Mouse (Mus musculus): ENCODE results near the gene Dnaic1. TPM values are rescaled to one million over a fixed set of nuclear protein-coding genes. Genes with fewer than 3 reads are reported as not detected.

Dnaic1 gene
- polyA plus RNA-seq, 1 experiment from 2014 or later, result 2.0 TPM

Other genes with a start within 250 kb of the Dnaic1 start
- gene Ubap1, start 220.8 kb upstream of the Dnaic1 start, polyA plus RNA-seq (2015; fragmentation: Nextera tagmentation; extraction: Ambion mirVana), result 69.2 and 73.5 TPM in 2 replicates
- gene Kif24, start 104.9 kb upstream of the Dnaic1 start, polyA plus RNA-seq (2015; fragmentation: Nextera tagmentation; extraction: Ambion mirVana), result 5.1 and 5.5 TPM in 2 replicates
- 66.8 and 69.5 TPM in 2 replicates for gene Nudt2, start 104.6 kb upstream of the Dnaic1 start, polyA plus RNA-seq (2015; fragmentation: Nextera tagmentation; extraction: Ambion mirVana)
- gene AI464131, start 66.7 kb upstream of the Dnaic1 start, polyA plus RNA-seq (2015; fragmentation: Nextera tagmentation; extraction: Ambion mirVana), result 2.8 and 3.1 TPM in 2 replicates
- gene 1110017D15Rik, start 52.4 kb upstream of the Dnaic1 start, polyA plus RNA-seq (2015; fragmentation: Nextera tagmentation; extraction: Ambion mirVana), result 9.4 and 15.7 TPM in 2 replicates
- gene Fam219a, start 237 bp upstream of the Dnaic1 start, polyA plus RNA-seq (2015; fragmentation: Nextera tagmentation; extraction: Ambion mirVana), result 14.3 and 14.7 TPM in 2 replicates
- 58.3 and 66.4 TPM in 2 replicates for gene Enho, start 70.5 kb downstream of the Dnaic1 start, polyA plus RNA-seq (2015; fragmentation: Nextera tagmentation; extraction: Ambion mirVana)
- 15.8 and 16.6 TPM in 2 replicates for gene Cntfr, start 127.3 kb downstream of the Dnaic1 start, polyA plus RNA-seq (2015; fragmentation: Nextera tagmentation; extraction: Ambion mirVana)
- gene Il11ra1, start 130.2 kb downstream of the Dnaic1 start, polyA plus RNA-seq (2015; fragmentation: Nextera tagmentation; extraction: Ambion mirVana), result 23.8 and 26.4 TPM in 2 replicates
- gene Rpp25l, start 143.8 kb downstream of the Dnaic1 start, polyA plus RNA-seq (2015; fragmentation: Nextera tagmentation; extraction: Ambion mirVana), result 58.0 and 70.0 TPM in 2 replicates
- gene Dctn3, start 153.4 kb downstream of the Dnaic1 start, polyA plus RNA-seq (2015; fragmentation: Nextera tagmentation; extraction: Ambion mirVana), result 304 and 307 TPM in 2 replicates
- 0.13 and 0.18 TPM in 2 replicates for gene Arid3c, start 161.4 kb downstream of the Dnaic1 start, polyA plus RNA-seq (2015; fragmentation: Nextera tagmentation; extraction: Ambion mirVana)
- gene Galt, start 185.5 kb downstream of the Dnaic1 start, polyA plus RNA-seq (2015; fragmentation: Nextera tagmentation; extraction: Ambion mirVana), result 22.7 and 23.5 TPM in 2 replicates
- 46.3 and 46.5 TPM in 2 replicates for gene Sigmar1, start 186.4 kb downstream of the Dnaic1 start, polyA plus RNA-seq (2015; fragmentation: Nextera tagmentation; extraction: Ambion mirVana)
- 213 and 219 TPM in 2 replicates for gene Ccl27a, start 204.5 kb downstream of the Dnaic1 start, polyA plus RNA-seq (2015; fragmentation: Nextera tagmentation; extraction: Ambion mirVana)